Mouse (Mus musculus) bone marrow, adult 2 months (tissue): Measurements from ENCODE around the gene H2-Eb1.

Source experiments
- CTCF ChIP-seq: fragments of 200-500 bp; IDR thresholded peaks from 2 replicates; pipeline ENCODE4 v1.5.1; 2011; ENCODE audit warnings: low read length, control low read depth; ENCODE audit not compliant: control insufficient read depth, insufficient read depth
- POLR2A ChIP-seq: fragments of 200-500 bp; IDR thresholded peaks from 2 replicates; pipeline ENCODE4 v1.6.1; 2011; ENCODE audit warnings: low read depth, mild to moderate bottlenecking, control low read depth, low read length, borderline replicate concordance; ENCODE audit not compliant: control insufficient read depth

- TF ChIP-seq CTCF = no peak
- TF ChIP-seq POLR2A = no peak
These were observed 34.7 kb upstream of the H2-Eb1 start for GRCm38 (mm10) chr17:34270940-34271339.
